Mouse (Mus musculus) layer of hippocampus, adult 2 months (tissue): ENCODE results near the gene H13. TPM values are rescaled to one million over a fixed set of nuclear protein-coding genes. Genes with fewer than 3 reads are reported as not detected.
A peak's percentile ranks its signal among the peaks of the same experiment; 100 is the strongest.

Experiments
- DNase-seq, 2 experiments: peaks; one replicate each; pipeline ENCODE4 v3.0.0; 2022; ENCODE audit warnings: low spot score in 2 of 2
- H3K27ac ChIP-seq: fragments of 200-600 bp; 2 replicates; pipeline ENCODE4 v1.8.1; 2022
- H3K4me3 ChIP-seq: fragments of 200-600 bp; 2 replicates; pipeline ENCODE4 v1.8.1; 2022; ENCODE audit warnings: mild to moderate bottlenecking
- CTCF ChIP-seq: fragments of 200-600 bp; conservative IDR thresholded peaks from 2 replicates; pipeline ENCODE4 v1.8.1; 2022; ENCODE audit warnings: antibody characterized with exemption, mild to moderate bottlenecking, moderate library complexity
- total RNA-seq, 2 experiments: library from RNA; stranded (reverse); gene quantifications; 2 replicates each; pipeline ENCODE4 v1.2.3; 2021

H13 gene
- total RNA-seq, 2 experiments from 2014 or later, result 71.5 to 73.3 TPM

GRCm38 (mm10) chr2:152734984-152735383, 65.7 kb downstream of the H13 start:
- TF ChIP-seq CTCF, result no peak
- H3K4me3 ChIP-seq, result peak overlapping the region; percentile 60

GRCm38 (mm10) chr2:152736090-152736601, 66.9 kb downstream of the H13 start, which contains the start of gene Id1:
Id1 (plus strand) TSS chr2:152736251.
- no peak for TF ChIP-seq CTCF
- Histone ChIP-seq H3K4me3 (peak within 1 kb of the TSS; percentile 60), H3K27ac (peak within 1 kb of the TSS; percentile 82)
- DNase-seq, result peak in 1 of 2 experiments; percentile 27

More at GRCm38 (mm10) chr2:152734984-152735383, 65.7 kb downstream of the H13 start:
- peak; percentile 91 to 94 for DNase-seq
- peak overlapping the region; percentile 82 for H3K27ac ChIP-seq

- no peak for TF ChIP-seq CTCF
- DNase-seq, result no peak
Measured at GRCm38 (mm10) chr2:152736748-152737147, 67.5 kb downstream of the H13 start.

GRCm38 (mm10) chr2:152737306-152738221, 68.3 kb downstream of the H13 start:
- no peak for DNase-seq
- peak overlapping the region; percentile 69 for H3K27ac ChIP-seq
- no peak for TF ChIP-seq CTCF
- peak overlapping the region; percentile 60 for H3K4me3 ChIP-seq

More at GRCm38 (mm10) chr2:152736748-152737147, 67.5 kb downstream of the H13 start:
- peak overlapping the region; percentile 69 for H3K27ac ChIP-seq
- peak overlapping the region; percentile 60 for H3K4me3 ChIP-seq

GRCm38 (mm10) chr2:152738341-152738740, 69.1 kb downstream of the H13 start:
- DNase-seq, result no peak
- no peak for TF ChIP-seq CTCF
- H3K4me3 ChIP-seq, result peak overlapping the region; percentile 60
- peak overlapping the region; percentile 69 for H3K27ac ChIP-seq

GRCm38 (mm10) chr2:152739031-152739841, 70.0 kb downstream of the H13 start:
- TF ChIP-seq CTCF, result no peak
- DNase-seq, result no peak
- Histone ChIP-seq H3K27ac (peak overlapping the region; percentile 69), H3K4me3 (peak overlapping the region; percentile 60)

- Histone ChIP-seq H3K27ac (peak overlapping the region; percentile 67; the same call in 1 of the 2 replicates), H3K4me3 (no peak overlapping the region)
- TF ChIP-seq CTCF, result no peak
- DNase-seq, result no peak
Measured at GRCm38 (mm10) chr2:152739842-152740260, 70.6 kb downstream of the H13 start.

- Histone ChIP-seq H3K4me3 (no peak overlapping the region), H3K27ac (no peak overlapping the region)
- TF ChIP-seq CTCF, result no peak
- no peak for DNase-seq
Measured at GRCm38 (mm10) chr2:152740490-152740889, 71.2 kb downstream of the H13 start.

- H3K27ac ChIP-seq, result peak overlapping the region; percentile 49
- no peak for TF ChIP-seq CTCF
- no peak overlapping the region for H3K4me3 ChIP-seq
- DNase-seq, result no peak
Measured at GRCm38 (mm10) chr2:152741153-152742041, 72.1 kb downstream of the H13 start.

- peak; percentile 70 for TF ChIP-seq CTCF
- H3K27ac ChIP-seq, result no peak overlapping the region; the same call in 1 of the 2 replicates
- DNase-seq, result peak in 1 of 2 experiments; percentile 37
- H3K4me3 ChIP-seq, result no peak overlapping the region
Measured at GRCm38 (mm10) chr2:152742435-152742834, 73.2 kb downstream of the H13 start.

- H3K4me3 ChIP-seq, result no peak within 1 kb of the TSS
- no peak for DNase-seq
- no peak for TF ChIP-seq CTCF
- H3K27ac ChIP-seq, result no peak within 1 kb of the TSS
Measured at GRCm38 (mm10) chr2:152753944-152754711, 84.9 kb downstream of the H13 start, which contains the start of gene Cox4i2. Cox4i2 (plus strand) TSS chr2:152754173.
